Mouse (Mus musculus) C2C12 (cell line): ENCODE measurements at regions not wholly inside any gene's neighbourhood (a gene's known extent, or its start where the extent isn't known, plus 50 kb on each side); places are given as distances from the start of the nearest gene placed in this dataset.

ENCODE experiments used
- CTCF ChIP-seq: IDR thresholded peaks from one replicate; pipeline ENCODE4 v1.5.1; 2011; ENCODE audit not compliant: control insufficient read depth, insufficient read depth, insufficient read length
- MAX ChIP-seq: IDR thresholded peaks from one replicate; pipeline ENCODE4 v1.6.1; 2011; ENCODE audit warnings: mild to moderate bottlenecking, control low read depth
- USF1 ChIP-seq: IDR thresholded peaks from one replicate; pipeline ENCODE4 v1.6.1; 2011; ENCODE audit warnings: low read depth, mild to moderate bottlenecking, control low read depth, moderate library complexity

GRCm38 (mm10) chr14:25122971-25123535 lies 335.9 kb upstream of the Zmiz1 start:
- TF ChIP-seq CTCF (no peak), USF1 (no peak), MAX (no peak)
